Mouse (Mus musculus) forebrain, embryonic 12.5 days (tissue): ENCODE results near the gene Fam49a. TPM values are rescaled to one million over a fixed set of nuclear protein-coding genes. Genes with fewer than 3 reads are reported as not detected.

Source experiments
- ATAC-seq: fragments of 200-750 bp; cut with Nextera tagmentation; 2 replicates; pipeline ENCODE4 v1.8.0; 2017; ENCODE audit warnings: moderate TSS enrichment; ENCODE audit not compliant: low FRiP score
- H3K27ac ChIP-seq: fragments of 300-500 bp; sonication (generic); 2 replicates; pipeline ENCODE4 v1.5.1; 2016; ENCODE audit warnings: mild to moderate bottlenecking
- H3K27me3 ChIP-seq: fragments of 300-500 bp; sonication (generic); 2 replicates; pipeline ENCODE4 v1.6.1; 2016; ENCODE audit warnings: mild to moderate bottlenecking
- H3K36me3 ChIP-seq: fragments of 300-500 bp; sonication (generic); replicated peaks from 2 replicates; pipeline ENCODE4 v1.6.1; 2016; ENCODE audit warnings: mild to moderate bottlenecking
- H3K4me1 ChIP-seq: fragments of 300-500 bp; sonication (generic); 2 replicates; pipeline ENCODE4 v1.6.1; 2016
- H3K4me2 ChIP-seq: fragments of 300-500 bp; sonication (generic); 2 replicates; pipeline ENCODE4 v1.6.1; 2016; ENCODE audit warnings: mild to moderate bottlenecking, moderate library complexity
- H3K4me3 ChIP-seq: fragments of 300-500 bp; sonication (generic); replicated peaks from 2 replicates; pipeline ENCODE4 v1.5.1; 2016; ENCODE audit warnings: mild to moderate bottlenecking
- H3K9ac ChIP-seq: fragments of 300-500 bp; sonication (generic); 2 replicates; pipeline ENCODE4 v1.6.1; 2016; ENCODE audit warnings: mild to moderate bottlenecking
- H3K9me3 ChIP-seq: fragments of 300-500 bp; sonication (generic); 2 replicates; pipeline ENCODE4 v1.6.1; 2016
- WGBS: fragments of 180-500 bp; shearing (Covaris S2); methylation state at CpG from one replicate; pipeline ENCODE4 v1.1.7; 2016; 5-methylcytosine and 5-hydroxymethylcytosine counted together
- polyA plus RNA-seq: library from polyadenylated mRNA; unstranded; fragments of >200 nt; fragmentation: Nextera tagmentation; extraction: Ambion mirVana; gene quantifications from 2 replicates; pipeline ENCODE4 v1.2.1, GENCODE M21; 2016

The Fam49a gene
- polyA plus RNA-seq, 1 experiment from 2014 or later = 20.4 TPM

DNA sequence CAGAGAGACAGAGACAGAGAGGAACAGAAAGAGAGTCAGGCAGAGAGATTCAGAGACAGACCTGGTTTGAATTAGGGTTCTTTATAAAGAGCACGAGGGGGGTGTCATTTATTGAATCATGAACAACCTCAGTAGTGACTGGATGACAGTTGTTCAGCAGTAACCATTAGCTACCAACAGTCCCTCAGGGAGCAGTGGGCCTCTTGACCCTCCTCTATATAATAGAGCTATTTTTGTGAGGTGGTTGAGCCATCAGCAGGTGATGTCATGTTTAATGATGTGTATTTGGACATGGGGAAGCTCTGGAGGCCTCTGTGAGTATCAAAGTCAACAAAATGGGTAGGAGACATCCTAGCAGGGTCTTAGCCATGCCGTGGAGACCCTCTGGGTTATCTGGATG is 39.2 kb downstream of the Fam49a start:
- Histone ChIP-seq H3K27ac (no peak overlapping the region), H3K27me3 (no peaks in the 10 kb centered on the region), H3K9me3 (no peaks in the 10 kb centered on the region), H3K36me3 (no peaks in the 10 kb centered on the region), H3K4me1 (no peaks in the 10 kb centered on the region), H3K4me3 (no peak overlapping the region), H3K4me2 (no peak overlapping the region), H3K9ac (no peak overlapping the region)
- no peak for ATAC-seq
- WGBS = 94% methylated on average over 2 of the region's 2 CpGs

DNA sequence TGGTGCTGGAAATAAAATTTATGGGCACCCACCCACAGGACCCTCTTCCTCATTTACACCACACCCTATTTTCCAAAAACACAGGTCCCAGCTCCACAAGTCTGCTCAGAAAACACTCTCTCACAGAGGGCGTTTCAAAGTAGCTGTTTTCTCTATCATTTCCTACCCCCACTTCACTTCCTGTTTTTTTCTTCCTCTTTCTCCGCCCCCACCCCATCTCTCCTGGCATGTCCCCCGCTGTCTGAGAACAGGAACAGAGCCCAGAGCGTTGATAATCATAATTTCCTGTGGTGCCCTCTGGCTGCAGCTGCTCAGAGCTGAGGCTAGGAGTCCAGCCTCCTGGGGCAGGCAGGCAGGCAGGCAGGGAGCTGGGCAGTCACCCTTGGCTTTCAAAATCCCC is 39.9 kb downstream of the Fam49a start:
- no peak overlapping the region for H3K9ac ChIP-seq
- no peak overlapping the region for H3K4me3 ChIP-seq
- WGBS = 76% methylated on average over 4 of the region's 4 CpGs
- H3K36me3 ChIP-seq = no peaks in the 10 kb centered on the region
- no peaks in the 10 kb centered on the region for H3K4me1 ChIP-seq
- no peak overlapping the region for H3K27ac ChIP-seq
- no peaks in the 10 kb centered on the region for H3K27me3 ChIP-seq
- no peak overlapping the region for H3K4me2 ChIP-seq
- no peaks in the 10 kb centered on the region for H3K9me3 ChIP-seq
- no peak for ATAC-seq

DNA sequence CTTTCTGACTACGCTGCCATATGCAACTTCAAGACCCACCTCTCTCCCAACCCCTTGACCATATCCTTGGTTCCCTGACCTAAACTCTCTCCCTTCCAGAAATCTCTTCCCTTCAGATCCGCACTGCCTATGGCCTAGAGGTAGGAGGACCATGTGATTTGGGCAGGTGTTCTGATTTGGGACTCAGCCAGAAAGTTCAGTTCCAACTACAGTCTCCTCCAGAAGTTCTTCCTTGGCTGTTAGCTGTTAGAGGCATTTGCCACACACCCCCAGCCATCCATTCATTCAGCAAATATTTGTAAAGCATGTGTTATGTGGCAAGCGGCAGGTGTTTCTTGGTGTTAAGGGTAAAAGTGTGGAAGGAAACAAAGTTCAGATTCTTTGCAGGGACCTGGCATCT is 44.3 kb downstream of the Fam49a start:
- no peak for ATAC-seq
- no peaks in the 10 kb centered on the region for H3K9me3 ChIP-seq
- H3K4me2 ChIP-seq = no peak overlapping the region
- H3K9ac ChIP-seq = no peak overlapping the region
- H3K4me1 ChIP-seq = no peaks in the 10 kb centered on the region
- no peaks in the 10 kb centered on the region for H3K27me3 ChIP-seq
- H3K4me3 ChIP-seq = no peak overlapping the region
- H3K27ac ChIP-seq = no peak overlapping the region
- no peaks in the 10 kb centered on the region for H3K36me3 ChIP-seq
- 89% methylated on average over 3 of the region's 3 CpGs for WGBS

DNA sequence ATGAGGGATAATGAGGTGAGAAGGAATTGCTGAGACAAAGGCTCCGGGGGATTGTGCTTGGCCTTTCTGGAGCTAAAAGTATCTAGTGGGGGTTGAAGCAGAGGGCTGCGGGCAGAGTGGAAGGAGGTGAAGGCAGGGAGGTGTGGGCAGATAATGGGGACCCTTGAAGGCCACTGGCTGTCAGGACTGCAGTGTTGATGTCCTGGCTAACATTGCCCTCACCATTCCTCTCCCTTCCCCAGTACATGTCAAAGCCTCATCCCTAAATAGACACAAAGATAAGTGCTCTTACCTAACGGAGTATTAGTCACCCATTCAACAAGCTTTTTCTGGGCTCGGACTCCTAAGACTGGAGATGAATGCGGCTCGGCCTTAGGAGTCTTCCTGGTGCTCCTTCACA is 44.9 kb downstream of the Fam49a start:
- ATAC-seq = no peak
- Histone ChIP-seq H3K27ac (no peak overlapping the region), H3K27me3 (no peaks in the 10 kb centered on the region), H3K4me1 (no peaks in the 10 kb centered on the region), H3K9me3 (no peaks in the 10 kb centered on the region), H3K4me3 (no peak overlapping the region), H3K9ac (no peak overlapping the region), H3K4me2 (no peak overlapping the region), H3K36me3 (no peaks in the 10 kb centered on the region)
- WGBS = 91% methylated on average over 6 of the region's 6 CpGs

DNA sequence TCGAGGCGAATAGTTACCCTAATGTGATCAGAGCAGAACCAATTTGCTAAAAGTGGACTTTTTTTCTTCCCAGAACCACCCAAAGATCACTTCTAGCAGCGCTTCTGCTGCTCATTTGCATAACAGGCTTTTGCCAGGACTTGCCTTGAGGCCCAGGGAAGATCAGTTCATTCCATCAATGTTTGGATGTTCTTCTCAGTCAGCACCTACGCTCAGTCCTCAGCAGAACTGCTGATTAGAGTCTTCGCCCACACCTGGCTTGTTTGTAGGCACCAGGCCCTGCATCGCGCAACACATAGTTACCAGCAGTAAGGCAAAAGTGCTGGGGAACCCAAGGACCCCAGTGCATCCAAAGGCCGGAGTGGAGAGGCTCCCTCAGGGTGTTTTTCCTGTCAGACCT is 45.3 kb downstream of the Fam49a start:
- Histone ChIP-seq H3K9ac (no peak overlapping the region), H3K36me3 (no peaks in the 10 kb centered on the region), H3K4me2 (no peak overlapping the region), H3K4me1 (no peaks in the 10 kb centered on the region), H3K9me3 (no peaks in the 10 kb centered on the region), H3K27me3 (no peaks in the 10 kb centered on the region), H3K27ac (no peak overlapping the region), H3K4me3 (no peak overlapping the region)
- no peak for ATAC-seq
- WGBS = 90% methylated on average over 8 of the region's 8 CpGs

DNA sequence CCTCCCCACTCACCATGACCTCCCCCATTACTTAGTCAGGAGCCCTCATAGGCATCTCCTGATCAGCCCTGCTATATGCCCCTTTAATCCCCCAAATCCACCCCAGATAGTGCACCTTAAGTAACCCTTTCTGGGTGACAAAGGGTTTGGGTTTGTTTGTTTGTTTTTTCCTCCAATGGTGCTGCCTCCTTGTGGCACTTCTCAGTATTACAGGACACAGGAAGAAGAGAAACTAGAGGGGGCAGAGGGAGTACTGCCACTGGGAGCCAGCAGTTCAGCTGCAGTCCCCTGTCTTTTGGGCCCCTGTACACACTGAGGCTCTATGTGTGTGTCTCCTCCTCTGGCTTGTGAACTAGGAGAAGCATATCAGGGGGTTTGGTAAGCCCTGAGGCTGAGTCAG is 51.5 kb downstream of the Fam49a start:
- Histone ChIP-seq H3K4me3 (no peak overlapping the region), H3K27me3 (no peaks in the 10 kb centered on the region), H3K9ac (no peak overlapping the region), H3K36me3 (no peaks in the 10 kb centered on the region), H3K9me3 (no peaks in the 10 kb centered on the region), H3K4me1 (peaks cover 20% of the 10 kb centered on the region), H3K4me2 (no peak overlapping the region), H3K27ac (no peak overlapping the region)
- ATAC-seq = no peak

DNA sequence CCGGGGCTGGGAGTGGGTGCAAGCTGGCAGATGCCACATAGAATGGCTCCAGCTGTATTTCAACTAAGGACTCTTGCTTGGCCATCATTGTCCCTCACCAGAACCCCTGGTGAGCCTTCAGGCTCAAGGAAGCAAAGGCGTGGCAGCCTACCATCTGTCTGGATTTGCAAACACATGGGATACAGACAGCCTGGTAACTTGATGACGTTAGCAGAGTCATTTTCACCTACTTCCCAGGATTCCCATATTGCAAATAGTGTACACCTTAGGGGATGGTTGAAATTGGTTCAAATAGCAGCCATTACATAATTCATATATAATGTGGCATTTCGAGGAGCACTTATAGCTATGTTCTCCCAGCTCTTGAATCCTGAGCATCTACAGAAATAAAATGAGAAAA is 52.0 kb downstream of the Fam49a start:
- no peak overlapping the region for H3K4me2 ChIP-seq
- no peak overlapping the region for H3K27ac ChIP-seq
- H3K9ac ChIP-seq = no peak overlapping the region
- no peak overlapping the region for H3K4me3 ChIP-seq
- WGBS = 73% methylated on average over 4 of the region's 4 CpGs
- no peaks in the 10 kb centered on the region for H3K36me3 ChIP-seq
- ATAC-seq = no peak
- H3K27me3 ChIP-seq = no peaks in the 10 kb centered on the region
- H3K4me1 ChIP-seq = peaks cover 20% of the 10 kb centered on the region
- H3K9me3 ChIP-seq = no peaks in the 10 kb centered on the region

DNA sequence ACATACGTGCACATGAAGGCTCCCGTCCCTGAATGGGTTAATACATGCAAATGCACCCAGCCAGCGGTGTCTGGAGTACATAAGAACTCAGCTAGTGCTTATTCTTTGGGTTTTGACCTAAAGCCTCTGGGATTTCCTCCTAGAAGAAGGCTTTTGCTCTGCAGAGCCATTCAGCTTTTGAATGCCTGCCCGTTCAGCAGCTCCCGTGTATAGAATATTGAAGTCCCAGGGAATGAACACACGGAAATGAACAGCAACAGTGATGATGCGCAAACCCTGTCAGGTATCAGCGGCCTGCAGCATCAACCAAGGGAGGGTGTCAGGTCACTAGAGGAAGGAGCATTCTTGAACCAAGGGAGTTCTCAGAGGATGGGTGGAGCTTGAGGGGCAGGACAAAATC is 52.4 kb downstream of the Fam49a start:
- peak overlapping the region; percentile 46 for H3K27ac ChIP-seq
- no peaks in the 10 kb centered on the region for H3K27me3 ChIP-seq
- 38% methylated on average over 8 of the region's 8 CpGs for WGBS
- H3K9ac ChIP-seq = no peak overlapping the region
- no peaks in the 10 kb centered on the region for H3K9me3 ChIP-seq
- H3K4me2 ChIP-seq = no peak overlapping the region
- H3K4me3 ChIP-seq = no peak overlapping the region
- no peak for ATAC-seq
- no peaks in the 10 kb centered on the region for H3K36me3 ChIP-seq
- peaks cover 20% of the 10 kb centered on the region for H3K4me1 ChIP-seq

DNA sequence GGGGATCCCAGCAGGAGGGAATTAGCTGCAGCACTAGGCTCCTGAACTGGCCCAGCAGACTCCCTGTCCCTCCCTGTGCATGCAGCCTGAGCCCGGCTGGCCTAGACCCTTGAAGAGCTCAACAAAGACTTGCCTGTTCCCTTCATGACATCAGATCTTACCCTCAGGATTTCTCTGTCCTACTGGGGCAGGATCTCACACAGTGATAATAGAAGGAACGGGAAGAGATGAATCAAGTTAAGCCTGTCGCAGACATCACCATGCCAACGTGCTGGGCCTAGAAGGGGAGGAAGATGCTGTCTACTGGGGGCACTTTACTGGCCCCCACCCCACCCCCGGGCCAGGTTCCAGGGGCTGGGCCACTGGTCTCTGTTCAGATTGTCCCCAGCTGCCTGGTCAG is 53.1 kb downstream of the Fam49a start:
- Histone ChIP-seq H3K4me1 (peaks cover 20% of the 10 kb centered on the region), H3K27me3 (no peaks in the 10 kb centered on the region), H3K4me2 (no peak overlapping the region), H3K9ac (no peak overlapping the region), H3K27ac (peak overlapping the region; percentile 46; the same call in 1 of the 2 replicates), H3K36me3 (no peaks in the 10 kb centered on the region), H3K9me3 (no peaks in the 10 kb centered on the region), H3K4me3 (no peak overlapping the region)
- WGBS = 18% methylated on average over 5 of the region's 5 CpGs
- ATAC-seq = peak; percentile 55

DNA sequence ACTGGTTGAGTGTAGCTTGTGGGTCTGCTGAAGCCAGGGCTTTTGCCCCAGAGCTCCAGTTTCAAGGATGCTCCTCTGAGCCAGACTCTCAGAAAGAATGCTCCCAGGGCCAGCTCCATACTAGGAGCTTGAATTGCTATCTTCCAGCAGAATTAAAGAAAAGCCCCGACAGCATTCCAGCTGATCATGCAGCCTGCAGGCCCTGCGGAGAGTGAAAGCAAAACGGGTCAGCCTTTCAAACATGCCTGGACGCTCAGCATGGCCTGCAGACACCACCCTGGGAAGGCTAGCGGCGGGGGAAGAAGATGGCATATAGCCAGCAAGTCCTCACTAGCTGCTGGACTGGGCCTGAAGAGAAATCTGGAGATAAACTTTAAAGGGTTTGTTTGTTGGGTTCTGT is 55.0 kb downstream of the Fam49a start:
- H3K4me2 ChIP-seq = no peak overlapping the region
- no peak overlapping the region for H3K27ac ChIP-seq
- no peak overlapping the region for H3K4me3 ChIP-seq
- ATAC-seq = no peak
- H3K4me1 ChIP-seq = peaks cover 20% of the 10 kb centered on the region
- H3K9ac ChIP-seq = no peak overlapping the region
- no peaks in the 10 kb centered on the region for H3K27me3 ChIP-seq
- no peaks in the 10 kb centered on the region for H3K36me3 ChIP-seq
- WGBS = 46% methylated on average over 6 of the region's 6 CpGs
- H3K9me3 ChIP-seq = no peaks in the 10 kb centered on the region

DNA sequence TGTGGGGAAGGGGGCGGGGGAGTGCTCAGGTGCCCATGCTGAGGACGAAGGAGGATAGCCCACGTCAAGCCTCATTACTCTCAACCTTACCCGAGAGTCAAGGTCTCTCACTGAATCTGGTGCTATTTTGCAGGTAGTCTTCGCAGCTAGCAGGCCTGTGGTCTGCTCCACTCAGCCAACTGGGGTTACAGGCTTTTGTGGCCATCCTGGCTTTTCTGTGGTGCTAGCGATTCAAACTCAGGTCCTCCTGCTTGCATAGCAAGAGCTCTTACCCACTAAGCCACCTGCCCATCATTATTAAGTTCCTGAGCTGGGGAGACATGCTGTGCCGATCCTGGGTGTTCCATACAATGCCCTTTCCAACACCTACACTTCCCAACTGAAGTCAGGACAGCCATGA is 55.7 kb downstream of the Fam49a start:
- H3K4me3 ChIP-seq = no peak overlapping the region
- H3K27me3 ChIP-seq = no peaks in the 10 kb centered on the region
- no peak for ATAC-seq
- H3K9ac ChIP-seq = no peak overlapping the region
- H3K36me3 ChIP-seq = no peaks in the 10 kb centered on the region
- 73% methylated on average over 7 of the region's 7 CpGs for WGBS
- H3K9me3 ChIP-seq = no peaks in the 10 kb centered on the region
- peaks cover 20% of the 10 kb centered on the region for H3K4me1 ChIP-seq
- H3K27ac ChIP-seq = 0 out of 2 replicates have a peak overlapping the region, but pooled peaks have one; percentile 2
- H3K4me2 ChIP-seq = no peak overlapping the region

DNA sequence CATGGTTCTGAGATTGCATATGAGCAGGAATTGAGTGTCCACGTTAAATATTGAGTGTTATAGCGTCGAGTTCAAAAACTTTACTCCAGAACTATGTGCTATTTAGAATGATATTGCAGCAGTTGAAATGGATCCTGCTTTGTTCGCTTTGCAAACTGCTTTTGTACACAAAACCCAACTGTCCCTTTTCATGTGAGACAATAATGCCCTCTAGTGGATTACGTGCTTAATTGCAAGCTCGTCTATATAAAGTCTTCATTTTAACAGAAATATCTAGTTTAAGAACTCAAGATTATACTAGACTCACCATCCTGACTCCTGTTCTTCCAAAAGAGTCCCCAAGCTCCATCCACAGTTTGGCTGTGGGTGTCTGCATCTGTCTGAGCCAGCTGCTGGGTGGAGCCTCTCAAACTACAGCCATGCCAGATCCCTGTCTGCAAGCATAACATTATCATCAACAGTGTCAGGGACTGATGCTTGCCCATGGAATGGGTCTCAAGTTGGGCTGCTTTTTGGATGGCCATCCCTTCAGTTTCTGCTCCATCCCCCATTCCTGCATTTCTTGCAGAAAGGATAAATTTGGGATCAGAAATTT is 56.3 kb downstream of the Fam49a start:
- H3K4me2 ChIP-seq = no peak overlapping the region
- H3K9me3 ChIP-seq = no peaks in the 10 kb centered on the region
- no peak overlapping the region for H3K9ac ChIP-seq
- H3K27me3 ChIP-seq = no peaks in the 10 kb centered on the region
- 0 out of 2 replicates have a peak, but pooled peaks have one; percentile 27 for ATAC-seq
- peaks cover 20% of the 10 kb centered on the region for H3K4me1 ChIP-seq
- 5% methylated on average over 6 of the region's 6 CpGs for WGBS
- no peak overlapping the region for H3K27ac ChIP-seq
- H3K4me3 ChIP-seq = no peak overlapping the region
- H3K36me3 ChIP-seq = no peaks in the 10 kb centered on the region

DNA sequence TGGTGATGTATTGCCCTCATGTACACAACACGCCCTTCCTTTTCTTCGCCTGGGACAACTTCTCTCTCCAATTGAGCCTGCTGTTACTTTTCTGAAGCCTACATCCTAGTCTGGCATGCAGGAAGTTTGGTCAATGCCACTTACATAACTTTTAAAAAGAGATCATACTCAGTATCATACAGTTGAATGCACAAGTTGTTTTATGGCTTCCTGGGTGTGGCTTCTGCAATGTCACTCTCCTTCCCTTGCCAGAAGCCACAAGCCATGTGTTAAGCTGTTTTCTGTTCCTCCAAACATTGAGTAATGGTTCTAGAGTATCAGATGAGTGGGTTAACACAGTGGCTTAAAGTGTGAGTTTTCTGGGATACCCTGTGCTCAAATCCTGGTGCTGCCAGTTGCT is 58.8 kb downstream of the Fam49a start:
- Histone ChIP-seq H3K27me3 (no peaks in the 10 kb centered on the region), H3K4me2 (no peak overlapping the region), H3K9ac (no peak overlapping the region), H3K36me3 (no peaks in the 10 kb centered on the region), H3K4me3 (no peak overlapping the region), H3K9me3 (no peaks in the 10 kb centered on the region), H3K27ac (no peak overlapping the region), H3K4me1 (peaks cover 16% of the 10 kb centered on the region)
- no peak for ATAC-seq
- WGBS = 90% methylated on average over 2 of the region's 2 CpGs
